Mouse (Mus musculus): ENCODE data around the gene Rptor. TPM values are rescaled to one million over a fixed set of nuclear protein-coding genes. Genes with fewer than 3 reads are reported as not detected.

The Rptor gene
- polyA plus RNA-seq, 1 experiment: 43.6 TPM

- 88% methylated on average over 8 of the region's 8 CpGs for WGBS
- Histone ChIP-seq H3K4me3 (replicated peaks; ENCODE audit: insufficient read depth, low read depth, low read length) (no peak overlapping the region), H3K27ac (ENCODE audit: insufficient read depth, low read length) (no peak overlapping the region), H3K27me3 (ENCODE audit: control insufficient read depth, insufficient read depth, low read length) (no peaks in the 10 kb centered on the region), H3K4me1 (ENCODE audit: control insufficient read depth, insufficient read depth, low read length) (peaks cover 14% of the 10 kb centered on the region)
- TF ChIP-seq CTCF (IDR thresholded peaks at IDR 0.05; ENCODE audit: borderline replicate concordance, insufficient read depth, low read depth, low read length): no peak
- TF ChIP-seq POLR2A (IDR thresholded peaks at IDR 0.05; ENCODE audit: borderline replicate concordance, insufficient read depth, low read length): no peak
- no peak for DNase-seq
Observed at GRCm38 (mm10) chr11:119862523-119863299, 260.0 kb downstream of the Rptor start.

DNA sequence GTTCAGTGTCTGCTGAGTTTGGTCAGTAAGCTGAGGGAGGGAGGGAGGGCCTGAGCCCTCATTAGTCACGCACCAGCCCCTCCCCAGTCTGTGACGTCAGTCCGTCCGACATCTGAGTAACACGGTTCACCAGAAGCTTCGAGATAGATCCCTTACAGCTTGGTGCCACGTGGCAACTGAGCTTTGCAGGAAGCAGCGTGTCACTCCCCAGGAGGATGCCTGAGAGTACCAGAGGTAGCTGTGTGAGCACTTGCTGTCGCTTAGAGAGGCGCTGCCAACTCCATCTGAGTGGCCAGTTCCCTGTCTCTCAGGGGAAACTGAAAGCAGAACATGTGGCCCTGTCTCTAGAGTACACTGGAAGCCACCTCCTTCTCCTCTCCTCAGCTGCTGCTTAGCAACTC is 260.7 kb downstream of the Rptor start:
- 48% methylated on average over 10 of the region's 10 CpGs for WGBS
- no peak for DNase-seq
- no peak overlapping the region for H3K4me3 ChIP-seq (replicated peaks; ENCODE audit: insufficient read depth, low read depth, low read length)

DNA sequence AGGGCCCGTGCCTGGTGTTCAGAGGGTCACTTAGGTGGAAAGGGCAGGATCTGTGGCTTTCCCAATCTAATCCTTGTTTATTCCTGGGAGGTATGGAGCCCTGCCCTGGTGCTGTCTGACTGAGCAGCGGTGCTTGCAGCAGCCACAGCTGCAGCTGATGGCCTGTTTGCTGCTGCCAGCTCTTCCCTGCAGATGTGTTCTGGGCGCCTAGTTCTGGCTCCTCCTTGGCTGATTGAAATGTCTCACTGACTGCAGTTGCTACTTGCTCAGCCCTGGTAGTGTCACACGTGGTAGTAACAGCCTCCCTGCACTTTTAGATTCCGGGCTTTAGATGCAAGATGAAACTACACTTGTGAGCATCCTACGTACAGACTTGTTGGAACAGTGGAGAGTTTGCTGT is 264.1 kb downstream of the Rptor start:
- peaks cover 3% of the 10 kb centered on the region; the same call in 1 of the 2 replicates for H3K4me1 ChIP-seq (ENCODE audit: control insufficient read depth, insufficient read depth, low read length)
- no peaks in the 10 kb centered on the region for H3K27me3 ChIP-seq (ENCODE audit: control insufficient read depth, insufficient read depth, low read length)
- H3K27ac ChIP-seq (ENCODE audit: insufficient read depth, low read length): no peak overlapping the region
- 83% methylated on average over 6 of the region's 6 CpGs for WGBS
- H3K4me3 ChIP-seq (replicated peaks; ENCODE audit: insufficient read depth, low read depth, low read length): no peak overlapping the region
- no peak for DNase-seq
- no peak for TF ChIP-seq CTCF (IDR thresholded peaks at IDR 0.05; ENCODE audit: borderline replicate concordance, insufficient read depth, low read depth, low read length)
- TF ChIP-seq POLR2A (IDR thresholded peaks at IDR 0.05; ENCODE audit: borderline replicate concordance, insufficient read depth, low read length): no peak

More for the DNA sequence above, 260.7 kb downstream of the Rptor start:
- H3K27me3 ChIP-seq (ENCODE audit: control insufficient read depth, insufficient read depth, low read length): no peaks in the 10 kb centered on the region
- H3K4me1 ChIP-seq (ENCODE audit: control insufficient read depth, insufficient read depth, low read length): peaks cover 7% of the 10 kb centered on the region
- no peak for TF ChIP-seq CTCF (IDR thresholded peaks at IDR 0.05; ENCODE audit: borderline replicate concordance, insufficient read depth, low read depth, low read length)
- TF ChIP-seq POLR2A (IDR thresholded peaks at IDR 0.05; ENCODE audit: borderline replicate concordance, insufficient read depth, low read length): no peak
- H3K27ac ChIP-seq (ENCODE audit: insufficient read depth, low read length): no peak overlapping the region

DNA sequence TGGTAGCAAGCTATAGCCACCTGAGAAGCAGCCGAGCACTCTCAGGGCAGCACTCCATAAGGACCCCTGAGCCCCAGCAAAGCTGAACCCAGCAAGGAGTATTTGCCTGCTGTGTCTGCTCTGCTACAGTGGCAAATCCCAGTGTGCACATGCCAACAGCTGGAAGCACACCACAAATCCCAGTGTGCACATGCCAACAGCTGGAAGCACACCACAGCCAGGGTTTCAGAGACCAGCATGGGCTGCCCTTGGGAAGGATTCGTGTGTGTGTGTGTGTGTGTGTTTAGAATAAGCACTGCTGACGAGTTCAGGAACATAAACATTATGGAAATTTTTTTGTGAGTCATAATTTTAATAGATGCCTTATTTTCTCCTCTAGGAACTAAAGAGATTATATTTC is 265.4 kb downstream of the Rptor start:
- Histone ChIP-seq H3K27ac (ENCODE audit: insufficient read depth, low read length) (no peak overlapping the region), H3K4me3 (replicated peaks; ENCODE audit: insufficient read depth, low read depth, low read length) (no peak overlapping the region), H3K27me3 (ENCODE audit: control insufficient read depth, insufficient read depth, low read length) (no peaks in the 10 kb centered on the region), H3K4me1 (ENCODE audit: control insufficient read depth, insufficient read depth, low read length) (peaks cover 3% of the 10 kb centered on the region; the same call in 1 of the 2 replicates)
- TF ChIP-seq POLR2A (IDR thresholded peaks at IDR 0.05; ENCODE audit: borderline replicate concordance, insufficient read depth, low read length): no peak
- no peak for TF ChIP-seq CTCF (IDR thresholded peaks at IDR 0.05; ENCODE audit: borderline replicate concordance, insufficient read depth, low read depth, low read length)
- DNase-seq: no peak
- WGBS: 87% methylated on average over 3 of the region's 3 CpGs

DNA sequence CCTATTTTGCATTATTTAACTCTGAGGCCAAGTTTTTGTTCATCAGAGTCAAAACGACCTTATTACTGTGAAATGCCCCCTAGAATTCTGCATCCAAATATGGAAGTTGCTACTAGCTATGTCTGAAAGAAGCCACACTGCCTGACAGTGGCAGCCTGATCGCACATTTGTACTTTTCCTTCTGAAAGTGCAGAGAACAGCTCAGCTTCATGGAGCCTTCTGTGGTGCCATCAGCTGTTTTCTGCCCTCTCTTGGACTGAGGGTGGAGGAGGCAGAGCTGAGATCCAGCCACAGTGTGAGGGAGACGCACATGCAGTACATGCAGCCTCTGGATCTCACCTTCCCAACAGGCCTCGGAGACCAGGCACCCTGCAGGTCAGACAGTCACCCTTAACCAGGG is 265.9 kb downstream of the Rptor start:
- H3K27ac ChIP-seq (ENCODE audit: insufficient read depth, low read length): no peak overlapping the region
- no peak overlapping the region for H3K4me3 ChIP-seq (replicated peaks; ENCODE audit: insufficient read depth, low read depth, low read length)
- no peaks in the 10 kb centered on the region for H3K27me3 ChIP-seq (ENCODE audit: control insufficient read depth, insufficient read depth, low read length)
- no peak for TF ChIP-seq CTCF (IDR thresholded peaks at IDR 0.05; ENCODE audit: borderline replicate concordance, insufficient read depth, low read depth, low read length)
- no peak for TF ChIP-seq POLR2A (IDR thresholded peaks at IDR 0.05; ENCODE audit: borderline replicate concordance, insufficient read depth, low read length)
- H3K4me1 ChIP-seq (ENCODE audit: control insufficient read depth, insufficient read depth, low read length): no peaks in the 10 kb centered on the region
- DNase-seq: no peak
- 86% methylated on average over 4 of the region's 4 CpGs for WGBS

DNA sequence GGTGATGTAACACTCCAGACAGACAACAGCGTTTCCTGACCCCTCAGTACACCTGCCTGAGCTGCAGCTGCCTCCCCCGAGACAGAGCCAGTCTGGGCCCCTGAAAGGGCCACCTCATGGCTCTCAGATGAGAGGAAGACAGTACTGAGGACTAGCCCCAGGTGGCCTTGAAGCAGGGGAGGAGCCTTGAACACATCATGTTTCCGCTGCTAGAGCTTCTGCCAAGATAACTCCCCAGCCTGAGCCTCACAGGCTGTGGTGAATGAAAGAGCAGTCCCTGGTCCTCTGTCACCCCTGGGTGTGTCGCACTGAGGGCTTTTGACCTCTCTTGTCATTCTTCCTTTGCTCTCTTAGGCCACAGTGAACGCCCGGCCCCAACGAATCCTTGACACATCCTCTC is 268.4 kb downstream of the Rptor start:
- no peak for DNase-seq
- Histone ChIP-seq H3K4me3 (replicated peaks; ENCODE audit: insufficient read depth, low read depth, low read length) (no peak overlapping the region), H3K4me1 (ENCODE audit: control insufficient read depth, insufficient read depth, low read length) (no peaks in the 10 kb centered on the region), H3K27ac (ENCODE audit: insufficient read depth, low read length) (no peak overlapping the region), H3K27me3 (ENCODE audit: control insufficient read depth, insufficient read depth, low read length) (no peaks in the 10 kb centered on the region)
- TF ChIP-seq CTCF (IDR thresholded peaks at IDR 0.05; ENCODE audit: borderline replicate concordance, insufficient read depth, low read depth, low read length) (no peak), POLR2A (IDR thresholded peaks at IDR 0.05; ENCODE audit: borderline replicate concordance, insufficient read depth, low read length) (no peak)
- WGBS: 81% methylated on average over 7 of the region's 7 CpGs

DNA sequence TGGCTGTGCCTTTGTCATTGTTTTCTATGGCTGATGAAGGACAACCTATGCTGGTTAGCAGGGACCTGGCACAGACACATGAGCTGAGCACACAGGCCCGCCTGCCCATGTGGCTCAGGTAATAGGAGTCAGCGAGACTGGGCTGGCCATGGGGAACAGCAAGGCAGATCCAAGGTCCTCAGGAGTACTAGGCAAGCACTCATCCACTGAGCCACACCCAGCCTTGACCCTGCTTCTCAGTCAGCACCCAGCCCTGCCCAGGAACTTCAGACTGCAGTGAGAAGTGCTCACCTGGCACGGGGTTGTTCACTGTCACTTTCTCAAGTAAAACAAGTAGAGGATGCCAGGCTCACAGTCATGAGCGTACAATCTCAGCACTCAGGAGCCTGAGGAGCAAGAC is 270.9 kb downstream of the Rptor start:
- 84% methylated on average over 4 of the region's 4 CpGs for WGBS
- no peak for DNase-seq
- no peak for TF ChIP-seq POLR2A (IDR thresholded peaks at IDR 0.05; ENCODE audit: borderline replicate concordance, insufficient read depth, low read length)
- Histone ChIP-seq H3K4me3 (replicated peaks; ENCODE audit: insufficient read depth, low read depth, low read length) (no peak overlapping the region), H3K27ac (ENCODE audit: insufficient read depth, low read length) (no peak overlapping the region), H3K4me1 (ENCODE audit: control insufficient read depth, insufficient read depth, low read length) (no peaks in the 10 kb centered on the region), H3K27me3 (ENCODE audit: control insufficient read depth, insufficient read depth, low read length) (no peaks in the 10 kb centered on the region)

- Histone ChIP-seq H3K27me3 (ENCODE audit: control insufficient read depth, insufficient read depth, low read length) (no peaks in the 10 kb centered on the region), H3K4me3 (replicated peaks; ENCODE audit: insufficient read depth, low read depth, low read length) (no peak overlapping the region), H3K27ac (ENCODE audit: insufficient read depth, low read length) (no peak overlapping the region), H3K4me1 (ENCODE audit: control insufficient read depth, insufficient read depth, low read length) (no peaks in the 10 kb centered on the region)
- DNase-seq: no peak
- no peak for TF ChIP-seq CTCF (IDR thresholded peaks at IDR 0.05; ENCODE audit: borderline replicate concordance, insufficient read depth, low read depth, low read length)
- no peak for TF ChIP-seq POLR2A (IDR thresholded peaks at IDR 0.05; ENCODE audit: borderline replicate concordance, insufficient read depth, low read length)
- 79% methylated on average over 1 of the region's 1 CpGs for WGBS
Observed at GRCm38 (mm10) chr11:119874841-119875240, 272.1 kb downstream of the Rptor start.
